Mouse (Mus musculus) erythroblast, embryonic 14.5 days (primary cell): ENCODE measurements at regions not wholly inside any gene's neighbourhood (a gene's known extent, or its start where the extent isn't known, plus 50 kb on each side); places are given as distances from the start of the nearest gene placed in this dataset.

Source experiments
- GATA1 ChIP-seq: IDR thresholded peaks from 2 replicates; pipeline ENCODE4 v1.6.1; 2012; ENCODE audit warnings: low read length, inconsistent platforms, mixed read lengths
- TAL1 ChIP-seq: IDR thresholded peaks from 3 replicates; pipeline ENCODE4 v1.6.1; 2012; ENCODE audit warnings: low read length, inconsistent platforms, mixed read lengths

GRCm38 (mm10) chr1:157939516-157939915 lies 416.6 kb downstream of the Brinp2 start:
- no peak for TF ChIP-seq TAL1
- TF ChIP-seq GATA1: no peak
